Mouse (Mus musculus) lung, postnatal 25 days (tissue): ENCODE measurements at regions not wholly inside any gene's neighbourhood (a gene's known extent, or its start where the extent isn't known, plus 50 kb on each side); places are given as distances from the start of the nearest gene placed in this dataset.

Source experiments
- DNase-seq: peaks from one replicate; pipeline ENCODE4 v3.0.0; 2022; ENCODE audit warnings: low spot score

DNA sequence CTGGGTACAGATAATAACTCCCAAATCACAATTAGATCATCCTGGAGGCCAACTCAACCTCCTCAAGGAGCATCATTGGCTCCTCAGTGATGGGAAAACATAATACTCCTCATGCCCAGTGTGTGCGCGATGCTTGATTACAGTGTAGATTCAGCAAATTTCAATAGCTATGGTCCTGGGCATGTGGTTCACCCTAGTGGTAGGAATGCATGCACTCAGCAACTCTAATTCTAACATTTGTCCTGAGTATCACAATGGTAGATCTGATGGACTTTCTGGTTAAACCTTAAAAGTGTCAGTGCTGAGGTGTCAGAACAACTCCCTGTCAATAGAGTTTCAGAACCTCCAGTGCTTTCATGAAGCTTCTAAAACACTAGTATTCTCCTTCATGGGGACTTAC, 442.0 kb downstream of the Hsfy2 start:
- no peak for DNase-seq

DNA sequence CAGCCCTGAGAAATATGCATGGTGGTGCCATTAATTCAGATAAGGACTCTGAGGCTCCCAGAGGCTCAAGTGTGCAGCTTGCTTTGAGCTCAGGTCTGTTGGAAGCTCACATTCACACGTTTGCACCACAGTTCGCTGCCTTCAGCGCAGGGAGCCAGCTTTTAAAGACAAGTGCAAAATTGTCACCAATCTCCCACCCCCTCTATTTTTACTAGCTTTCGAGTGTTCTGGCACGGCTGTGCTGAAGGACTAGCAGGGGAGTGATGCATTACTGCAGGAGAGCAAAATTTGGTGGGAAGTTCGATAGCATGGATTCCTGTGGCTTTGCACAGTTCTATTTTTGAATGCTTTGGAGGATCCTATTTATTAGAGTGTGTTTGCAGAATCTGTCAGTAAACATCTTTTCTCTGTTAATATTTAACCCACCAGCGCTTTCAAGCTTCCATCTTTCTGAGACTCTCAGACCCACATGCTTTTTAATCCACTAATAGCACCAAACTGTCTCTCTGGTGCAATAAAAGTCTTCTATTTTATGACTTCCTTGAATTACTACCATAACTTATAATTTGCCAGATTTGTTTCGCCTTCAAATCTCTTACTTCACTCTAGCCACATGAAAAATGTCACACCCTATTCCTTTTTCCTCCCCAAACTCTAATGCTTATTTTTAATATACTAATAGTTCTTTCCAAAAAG, 453.6 kb downstream of the Hsfy2 start:
- no peak for DNase-seq

DNA sequence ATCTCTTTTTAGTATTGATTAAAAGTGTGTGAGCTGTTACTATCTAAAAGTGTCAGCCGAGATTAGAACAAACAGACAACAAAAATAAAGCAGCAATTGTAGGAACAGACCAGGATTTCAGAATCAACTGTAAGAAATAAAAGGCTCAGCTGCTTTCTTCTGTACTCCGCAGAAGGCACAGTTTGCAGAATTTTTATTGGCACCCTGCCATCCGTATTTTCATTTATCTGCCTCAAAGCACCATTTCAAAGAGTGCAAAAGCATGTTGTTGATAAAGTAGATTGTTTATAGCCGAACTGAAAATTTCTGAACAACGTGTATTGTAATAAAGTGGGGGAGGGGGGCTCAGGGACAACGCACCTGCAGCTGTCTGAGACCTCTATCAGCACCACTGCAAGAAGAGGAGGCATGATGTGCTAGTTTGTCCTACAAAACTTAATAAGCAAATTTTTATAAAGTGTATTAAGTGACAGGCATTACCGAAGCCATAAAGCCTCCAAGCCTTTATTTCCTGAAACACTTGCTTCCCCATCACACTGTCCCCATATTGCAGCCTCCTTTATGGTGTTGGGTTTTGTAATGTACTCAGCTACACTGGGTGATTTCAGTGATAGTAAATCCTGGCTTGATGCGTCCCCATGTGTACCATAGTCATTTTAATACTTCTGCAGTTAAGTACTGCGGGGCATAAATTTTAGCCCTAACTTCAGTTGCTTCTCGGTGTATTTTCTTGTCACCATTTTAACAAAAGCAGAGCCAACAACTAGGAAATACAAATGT, 457.8 kb downstream of the Hsfy2 start:
- no peak for DNase-seq

DNA sequence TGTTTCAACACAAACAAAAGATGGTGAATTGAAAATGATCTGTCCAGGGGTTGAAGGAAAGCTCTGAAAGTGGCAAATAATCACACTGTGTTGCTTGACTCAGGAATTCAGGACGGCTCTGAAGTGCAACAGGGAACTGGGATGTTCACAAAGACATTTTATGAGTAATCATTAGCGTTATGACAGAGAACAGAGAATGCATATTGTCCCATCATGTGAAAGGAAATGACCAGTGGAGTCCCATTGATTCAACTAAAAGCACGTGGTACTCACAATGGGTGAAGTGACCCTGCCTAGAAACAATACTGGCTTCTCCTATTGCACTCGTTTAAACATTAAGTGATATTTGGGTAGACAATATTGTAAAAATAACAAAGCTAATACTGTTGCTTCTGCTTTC, 466.1 kb downstream of the Hsfy2 start:
- no peak for DNase-seq

GRCm38 (mm10) chr1:56168712-56169111, 468.5 kb downstream of the Hsfy2 start:
- DNase-seq, result no peak

DNA sequence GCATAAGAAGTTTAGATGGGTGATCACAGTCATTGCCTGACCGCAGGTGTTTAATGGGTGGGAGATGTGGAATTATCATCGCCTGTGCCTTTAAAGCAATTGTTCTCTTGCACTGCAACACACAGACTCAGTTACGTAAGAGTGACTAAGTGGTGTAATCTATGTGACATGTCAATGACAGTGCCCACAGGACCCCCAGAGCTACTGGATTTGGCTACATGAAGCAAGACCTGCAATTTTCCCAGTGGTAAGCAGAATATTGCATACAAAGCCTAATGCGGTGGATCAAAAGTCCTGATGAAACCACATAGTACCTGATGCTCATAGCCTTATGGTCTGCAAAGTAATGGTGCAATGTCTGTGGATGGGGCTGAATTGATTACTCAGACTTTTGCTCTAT, 469.2 kb downstream of the Hsfy2 start:
- no peak for DNase-seq

DNA sequence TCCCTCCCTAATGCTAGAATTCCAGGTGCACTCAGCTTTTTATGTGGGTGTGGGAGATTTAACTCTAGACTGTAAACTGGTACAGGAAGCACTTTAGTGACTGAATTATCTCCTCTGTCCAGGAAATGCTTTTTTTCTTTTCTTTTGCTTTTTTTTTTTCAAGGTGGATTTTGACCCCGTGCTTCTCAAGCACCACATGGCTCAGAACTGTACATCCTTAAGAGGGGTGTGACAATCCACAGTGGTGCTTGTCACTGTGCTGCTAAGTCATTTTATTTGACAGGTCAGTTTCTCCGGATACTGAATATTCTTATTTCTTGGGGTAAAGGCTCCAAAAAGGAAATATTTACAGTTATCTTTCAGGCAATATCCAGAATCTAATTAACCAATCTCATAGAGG, 472.0 kb downstream of the Hsfy2 start:
- no peak for DNase-seq

DNA sequence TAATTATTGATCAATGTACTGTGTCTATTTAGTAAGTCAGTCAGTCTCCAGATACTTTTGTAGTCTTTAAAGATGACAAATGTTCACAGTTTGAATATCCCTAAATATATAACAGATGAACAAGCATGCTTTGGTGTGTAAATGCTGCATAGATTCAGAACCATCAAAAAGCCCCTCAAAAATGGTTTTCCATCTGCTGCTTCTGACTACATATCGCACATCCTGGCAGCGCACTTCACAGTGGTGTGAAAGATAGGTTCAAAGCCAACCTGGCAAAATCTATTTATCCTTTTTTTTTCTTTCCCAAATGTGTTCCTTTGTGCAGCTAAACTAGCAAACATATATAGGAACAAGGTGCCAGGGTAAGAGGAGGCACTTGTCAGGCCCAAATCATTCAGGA, 472.9 kb downstream of the Hsfy2 start:
- DNase-seq, result no peak

DNA sequence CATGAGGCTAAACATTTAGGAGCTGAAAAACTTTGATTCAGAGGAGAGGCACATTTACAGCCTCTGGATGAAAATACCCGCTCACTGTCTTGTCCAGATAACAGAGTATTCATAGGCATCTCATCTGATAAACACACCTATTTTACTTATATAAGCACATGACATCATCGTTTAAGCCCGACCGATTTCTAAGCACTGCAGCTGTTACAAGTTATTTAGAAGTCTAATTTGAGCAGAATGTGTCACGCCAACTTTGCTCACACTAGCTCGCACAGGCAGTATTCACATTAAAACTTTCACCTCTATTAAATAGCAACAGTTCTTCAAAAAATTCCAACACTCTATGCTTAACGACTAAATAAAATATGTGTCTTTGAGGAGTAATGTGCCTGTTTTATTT, 506.3 kb downstream of the Hsfy2 start:
- DNase-seq, result no peak

GRCm38 (mm10) chr1:56089254-56089834, 547.9 kb downstream of the Hsfy2 start:
- peak; percentile 45 for DNase-seq

GRCm38 (mm10) chr1:56088357-56088756, 548.9 kb downstream of the Hsfy2 start:
- DNase-seq, result no peak

GRCm38 (mm10) chr1:56076757-56077156, 560.5 kb downstream of the Hsfy2 start:
- no peak for DNase-seq

GRCm38 (mm10) chr1:56072255-56072654, 565.0 kb downstream of the Hsfy2 start:
- no peak for DNase-seq

DNA sequence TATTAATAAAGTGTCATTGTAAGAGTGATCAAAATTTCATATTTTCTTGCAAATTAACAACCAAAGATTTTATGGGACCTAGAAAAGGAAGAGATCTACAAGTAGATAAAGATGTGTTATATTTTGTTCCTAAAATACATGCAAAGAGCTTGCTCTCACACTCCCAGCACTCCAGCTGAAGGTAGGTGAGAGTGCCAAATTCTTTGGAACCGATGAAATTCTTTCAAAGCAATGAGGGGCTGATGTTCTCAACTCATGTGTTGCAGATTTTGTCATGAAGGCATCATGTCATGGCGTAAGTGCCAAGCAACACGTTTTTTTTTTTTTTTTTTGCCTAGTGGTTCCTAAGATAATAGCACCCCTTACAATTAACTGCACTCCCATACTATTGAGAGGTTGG, 573.8 kb downstream of the Hsfy2 start:
- DNase-seq, result no peak
